Mouse (Mus musculus) lung, embryonic 16.5 days (tissue): ENCODE measurements around the gene Cfap45. TPM values are rescaled to one million over a fixed set of nuclear protein-coding genes. Genes with fewer than 3 reads are reported as not detected.

Source experiments
- ATAC-seq: fragments of 200-750 bp; cut with Nextera tagmentation; 2 replicates; pipeline ENCODE4 v1.8.0; 2017; ENCODE audit warnings: low read depth, mild to moderate bottlenecking, moderate library complexity
- H3K27ac ChIP-seq: fragments of 300-500 bp; sonication (generic); 2 replicates; pipeline ENCODE4 v1.5.1; 2014; ENCODE audit warnings: mild to moderate bottlenecking, control low read depth, low read length
- H3K27me3 ChIP-seq: fragments of 300-500 bp; sonication (generic); 2 replicates; pipeline ENCODE4 v1.6.1; 2014; ENCODE audit warnings: low read depth, low read length, mixed read lengths; ENCODE audit not compliant: control insufficient read depth, insufficient read depth
- H3K36me3 ChIP-seq: fragments of 300-500 bp; sonication (generic); 2 replicates; pipeline ENCODE4 v1.6.1; 2014; ENCODE audit warnings: low read length; ENCODE audit not compliant: control insufficient read depth, insufficient read depth
- H3K4me1 ChIP-seq: fragments of 300-500 bp; sonication (generic); replicated peaks from 2 replicates; pipeline ENCODE4 v1.6.1; 2014; ENCODE audit warnings: low read length, mixed read lengths; ENCODE audit not compliant: control insufficient read depth, insufficient read depth
- H3K4me2 ChIP-seq: fragments of 300-500 bp; sonication (generic); 2 replicates; pipeline ENCODE4 v1.6.1; 2014; ENCODE audit warnings: low read depth, low read length, control low read depth
- H3K4me3 ChIP-seq: fragments of 300-500 bp; sonication (generic); 2 replicates; pipeline ENCODE4 v1.5.1; 2014; ENCODE audit warnings: mild to moderate bottlenecking, low read length, control low read depth
- H3K9ac ChIP-seq: fragments of 300-500 bp; sonication (generic); 2 replicates; pipeline ENCODE4 v1.6.1; 2014; ENCODE audit warnings: low read length, control low read depth
- H3K9me3 ChIP-seq: fragments of 300-500 bp; sonication (generic); 2 replicates; pipeline ENCODE4 v1.6.1; 2016; ENCODE audit warnings: low read length; ENCODE audit not compliant: control insufficient read depth
- WGBS: fragments of 180-500 bp; shearing (Covaris S2); extraction: QIAGEN DNeasy Blood & Tissue Kit; methylation state at CpG from one replicate; pipeline ENCODE4 v1.1.7; 2014; 5-methylcytosine and 5-hydroxymethylcytosine counted together
- polyA plus RNA-seq: library from polyadenylated mRNA; unstranded; fragments of >200 nt; fragmentation: Nextera tagmentation; extraction: Ambion mirVana; gene quantifications from 2 replicates; pipeline ENCODE4 v1.2.1, GENCODE M21; 2015

The Cfap45 gene
- polyA plus RNA-seq, 1 experiment from 2014 or later: 15.4 TPM

GRCm38 (mm10) chr1:172552623-172553022, 32.0 kb downstream of the Cfap45 start:
- no peaks in the 10 kb centered on the region for H3K27me3 ChIP-seq
- WGBS: 54% methylated on average over 1 of the region's 1 CpGs
- H3K4me3 ChIP-seq: no peak overlapping the region
- no peaks in the 10 kb centered on the region for H3K36me3 ChIP-seq
- peak; percentile 23; the same call in 1 of the 2 replicates for ATAC-seq
- H3K4me1 ChIP-seq: peaks cover 10% of the 10 kb centered on the region; the same call in 1 of the 2 replicates
- H3K27ac ChIP-seq: peak overlapping the region; percentile 48
- H3K9ac ChIP-seq: no peak overlapping the region
- H3K9me3 ChIP-seq: no peaks in the 10 kb centered on the region
- H3K4me2 ChIP-seq: no peak overlapping the region

GRCm38 (mm10) chr1:172555638-172556037, 35.0 kb downstream of the Cfap45 start, which contains the start of gene Vsig8:
Gene Vsig8, plus strand, starts transcription at chr1:172555938.
- H3K4me1 ChIP-seq: peaks cover 7% of the 10 kb centered on the region; the same call in 1 of the 2 replicates
- peaks cover under 1% of the 10 kb centered on the region for H3K27me3 ChIP-seq
- H3K27ac ChIP-seq: no peak within 1 kb of the TSS
- WGBS: 69% methylated on average over 11 of the region's 11 CpGs
- H3K9ac ChIP-seq: no peak within 1 kb of the TSS
- no peak within 1 kb of the TSS for H3K4me3 ChIP-seq
- no peak within 1 kb of the TSS for H3K4me2 ChIP-seq
- H3K36me3 ChIP-seq: no peaks in the 10 kb centered on the region
- H3K9me3 ChIP-seq: no peaks in the 10 kb centered on the region
- no peak for ATAC-seq

DNA sequence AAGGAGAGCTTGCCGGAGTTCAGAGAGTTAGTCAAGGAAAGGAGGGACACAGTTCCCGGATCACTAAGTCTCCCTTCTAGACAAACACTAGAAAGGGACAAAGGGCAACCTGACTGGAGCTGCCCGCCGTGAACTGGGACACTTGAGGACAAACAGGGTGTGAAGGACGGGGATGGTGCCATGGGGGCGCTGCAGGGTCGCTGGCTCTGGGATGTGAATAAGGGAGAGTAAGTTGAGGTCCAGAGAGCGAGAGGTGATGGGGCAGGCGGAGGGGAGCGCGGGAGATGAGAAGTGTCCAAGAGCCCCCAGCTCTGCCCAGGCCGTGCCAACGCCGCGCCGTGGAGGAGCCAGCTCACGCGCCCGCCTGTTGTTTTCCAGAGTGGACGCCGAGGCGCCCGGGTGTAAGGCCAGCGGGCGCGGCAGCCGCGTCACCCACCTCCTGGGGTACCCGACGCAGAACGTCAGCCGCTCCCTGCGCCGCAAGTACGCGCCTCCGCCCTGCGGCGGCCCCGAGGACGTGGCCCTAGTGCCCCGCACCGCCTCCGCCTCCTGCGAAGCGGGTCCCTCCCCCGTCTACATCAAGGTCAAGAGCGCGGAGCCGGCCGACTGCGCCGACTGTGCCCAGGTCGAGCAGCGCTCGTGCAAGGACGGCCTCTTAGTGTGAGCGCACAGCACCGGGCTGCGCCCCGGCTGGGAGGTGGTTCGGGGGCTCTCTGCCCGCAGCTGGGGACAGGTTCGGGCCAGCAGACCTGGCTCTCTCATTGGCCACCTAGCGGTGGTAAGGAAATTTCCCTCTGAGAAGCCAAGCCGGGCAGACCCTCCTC, 42.3 kb downstream of the Cfap45 start:
- WGBS: under 1% methylated on average over 49 of the region's 66 CpGs
- Histone ChIP-seq H3K27me3 (peaks cover 24% of the 10 kb centered on the region), H3K9me3 (no peaks in the 10 kb centered on the region), H3K4me3 (peak overlapping the region; percentile 63), H3K27ac (no peak overlapping the region; the same call in 1 of the 2 replicates), H3K4me1 (peaks cover 8% of the 10 kb centered on the region), H3K9ac (peak overlapping the region; percentile 73), H3K36me3 (no peaks in the 10 kb centered on the region), H3K4me2 (peak overlapping the region; percentile 99)
- ATAC-seq: peak; percentile 90

DNA sequence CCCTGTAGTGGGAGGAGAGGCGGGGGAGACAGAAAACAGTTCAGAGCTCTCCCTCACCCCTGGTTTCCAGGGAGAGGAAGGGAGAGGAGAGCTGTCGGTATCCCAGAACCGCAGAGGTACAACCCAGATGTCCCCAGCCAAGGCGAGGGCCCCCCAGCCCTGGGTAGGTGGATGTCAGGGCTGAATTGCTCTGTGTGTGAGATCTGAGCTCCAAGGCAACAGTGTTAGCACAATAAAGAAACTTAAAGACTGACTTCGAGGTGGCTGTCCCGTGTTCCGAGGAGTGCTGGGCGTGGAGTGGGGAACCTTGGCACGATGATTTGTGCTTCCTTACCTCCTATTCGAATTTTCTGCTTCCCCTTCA, 42.8 kb downstream of the Cfap45 start:
- no peak overlapping the region; the same call in 1 of the 2 replicates for H3K27ac ChIP-seq
- 1% methylated on average over 10 of the region's 10 CpGs for WGBS
- peaks cover 8% of the 10 kb centered on the region for H3K4me1 ChIP-seq
- peak overlapping the region; percentile 63 for H3K4me3 ChIP-seq
- H3K9ac ChIP-seq: peak overlapping the region; percentile 73
- H3K9me3 ChIP-seq: no peaks in the 10 kb centered on the region
- no peaks in the 10 kb centered on the region for H3K36me3 ChIP-seq
- H3K27me3 ChIP-seq: peaks cover 24% of the 10 kb centered on the region
- peak overlapping the region; percentile 99 for H3K4me2 ChIP-seq
- ATAC-seq: no peak; the same call in 1 of the 2 replicates

GRCm38 (mm10) chr1:172566131-172566530, 45.5 kb downstream of the Cfap45 start:
- Histone ChIP-seq H3K4me2 (no peak overlapping the region), H3K27ac (no peak overlapping the region), H3K27me3 (peaks cover 19% of the 10 kb centered on the region), H3K4me3 (no peak overlapping the region), H3K4me1 (peaks cover 8% of the 10 kb centered on the region), H3K9ac (no peak overlapping the region), H3K9me3 (no peaks in the 10 kb centered on the region), H3K36me3 (no peaks in the 10 kb centered on the region)
- ATAC-seq: no peak
- 69% methylated on average over 3 of the region's 3 CpGs for WGBS

- H3K27ac ChIP-seq: no peak overlapping the region
- 0 out of 2 replicates have a peak, but pooled peaks cover 3% of the 10 kb centered on the region for H3K4me1 ChIP-seq
- H3K9ac ChIP-seq: no peak overlapping the region
- H3K36me3 ChIP-seq: no peaks in the 10 kb centered on the region
- H3K9me3 ChIP-seq: no peaks in the 10 kb centered on the region
- no peak for ATAC-seq
- 36% methylated on average over 4 of the region's 4 CpGs for WGBS
- H3K4me3 ChIP-seq: no peak overlapping the region
- peaks cover 4% of the 10 kb centered on the region; the same call in 1 of the 2 replicates for H3K27me3 ChIP-seq
- H3K4me2 ChIP-seq: no peak overlapping the region
Observed at GRCm38 (mm10) chr1:172567758-172568157, 47.2 kb downstream of the Cfap45 start.

- WGBS: 54% methylated on average over 6 of the region's 6 CpGs
- no peak for ATAC-seq
Observed at GRCm38 (mm10) chr1:172580116-172580515, 59.5 kb downstream of the Cfap45 start.

GRCm38 (mm10) chr1:172582436-172582835, 61.8 kb downstream of the Cfap45 start:
- H3K4me1 ChIP-seq: no peaks in the 10 kb centered on the region
- no peak overlapping the region for H3K9ac ChIP-seq
- 73% methylated on average over 8 of the region's 8 CpGs for WGBS
- H3K36me3 ChIP-seq: no peaks in the 10 kb centered on the region
- H3K27ac ChIP-seq: no peak overlapping the region
- H3K4me3 ChIP-seq: no peak overlapping the region
- ATAC-seq: no peak
- no peaks in the 10 kb centered on the region for H3K9me3 ChIP-seq
- no peaks in the 10 kb centered on the region; the same call in 1 of the 2 replicates for H3K27me3 ChIP-seq
- H3K4me2 ChIP-seq: no peak overlapping the region

More at GRCm38 (mm10) chr1:172580116-172580515, 59.5 kb downstream of the Cfap45 start:
- Histone ChIP-seq H3K4me2 (no peak overlapping the region), H3K9me3 (no peaks in the 10 kb centered on the region), H3K36me3 (no peaks in the 10 kb centered on the region), H3K4me1 (no peaks in the 10 kb centered on the region), H3K4me3 (no peak overlapping the region), H3K27me3 (no peaks in the 10 kb centered on the region; the same call in 1 of the 2 replicates), H3K27ac (no peak overlapping the region), H3K9ac (no peak overlapping the region)

GRCm38 (mm10) chr1:172584271-172584670, 63.7 kb downstream of the Cfap45 start:
- ATAC-seq: no peak
- Histone ChIP-seq H3K4me3 (no peak overlapping the region), H3K4me1 (no peaks in the 10 kb centered on the region), H3K27ac (no peak overlapping the region), H3K9me3 (no peaks in the 10 kb centered on the region), H3K4me2 (no peak overlapping the region), H3K27me3 (no peaks in the 10 kb centered on the region; the same call in 1 of the 2 replicates), H3K36me3 (no peaks in the 10 kb centered on the region), H3K9ac (no peak overlapping the region)
- WGBS: 78% methylated on average over 6 of the region's 6 CpGs
